Mouse (Mus musculus) liver, embryonic 13.5 days (tissue): ENCODE results near the gene Iqcg. TPM values are rescaled to one million over a fixed set of nuclear protein-coding genes. Genes with fewer than 3 reads are reported as not detected.

ENCODE experiments used
- ATAC-seq: fragments of 200-750 bp; cut with Nextera tagmentation; 2 replicates; pipeline ENCODE4 v1.8.0; 2017; ENCODE audit warnings: low read depth, mild to moderate bottlenecking, moderate number of reproducible peaks, moderate library complexity
- DNase-seq: peaks from one replicate; pipeline ENCODE4 v3.0.0; 2022
- H3K27ac ChIP-seq: fragments of 300-500 bp; sonication (generic); 2 replicates; pipeline ENCODE4 v1.5.1; 2015; ENCODE audit warnings: moderate library complexity, mild to moderate bottlenecking, inconsistent platforms
- H3K27me3 ChIP-seq: fragments of 300-500 bp; sonication (generic); 2 replicates; pipeline ENCODE4 v1.6.1; 2015; ENCODE audit warnings: mild to moderate bottlenecking, inconsistent platforms
- H3K36me3 ChIP-seq: fragments of 300-500 bp; sonication (generic); 2 replicates; pipeline ENCODE4 v1.6.1; 2015; ENCODE audit warnings: mild to moderate bottlenecking, inconsistent platforms
- H3K4me1 ChIP-seq: fragments of 300-500 bp; sonication (generic); replicated peaks from 2 replicates; pipeline ENCODE4 v1.6.1; 2015; ENCODE audit warnings: inconsistent platforms
- H3K4me2 ChIP-seq: fragments of 300-500 bp; sonication (generic); 2 replicates; pipeline ENCODE4 v1.6.1; 2015; ENCODE audit warnings: inconsistent platforms, mild to moderate bottlenecking, moderate library complexity
- H3K4me3 ChIP-seq: fragments of 300-500 bp; sonication (generic); replicated peaks from 2 replicates; pipeline ENCODE4 v1.5.1; 2015; ENCODE audit warnings: mild to moderate bottlenecking, inconsistent platforms
- H3K9ac ChIP-seq: fragments of 300-500 bp; sonication (generic); 2 replicates; pipeline ENCODE4 v1.6.1; 2015; ENCODE audit warnings: mild to moderate bottlenecking, inconsistent platforms
- H3K9me3 ChIP-seq: fragments of 300-500 bp; sonication (generic); replicated peaks from 2 replicates; pipeline ENCODE4 v1.6.1; 2016; ENCODE audit warnings: inconsistent platforms
- WGBS: fragments of 180-500 bp; shearing (Covaris S2); methylation state at CpG from one replicate; pipeline ENCODE4 v1.1.7; 2015; ENCODE audit not compliant: insufficient replicate concordance; 5-methylcytosine and 5-hydroxymethylcytosine counted together
- polyA plus RNA-seq: library from polyadenylated mRNA; unstranded; fragments of >200 nt; fragmentation: Nextera tagmentation; extraction: Ambion mirVana; gene quantifications from 2 replicates; pipeline ENCODE4 v1.2.1, GENCODE M21; 2015

The Iqcg gene
- polyA plus RNA-seq, 1 experiment from 2014 or later = 0.82 TPM

DNA sequence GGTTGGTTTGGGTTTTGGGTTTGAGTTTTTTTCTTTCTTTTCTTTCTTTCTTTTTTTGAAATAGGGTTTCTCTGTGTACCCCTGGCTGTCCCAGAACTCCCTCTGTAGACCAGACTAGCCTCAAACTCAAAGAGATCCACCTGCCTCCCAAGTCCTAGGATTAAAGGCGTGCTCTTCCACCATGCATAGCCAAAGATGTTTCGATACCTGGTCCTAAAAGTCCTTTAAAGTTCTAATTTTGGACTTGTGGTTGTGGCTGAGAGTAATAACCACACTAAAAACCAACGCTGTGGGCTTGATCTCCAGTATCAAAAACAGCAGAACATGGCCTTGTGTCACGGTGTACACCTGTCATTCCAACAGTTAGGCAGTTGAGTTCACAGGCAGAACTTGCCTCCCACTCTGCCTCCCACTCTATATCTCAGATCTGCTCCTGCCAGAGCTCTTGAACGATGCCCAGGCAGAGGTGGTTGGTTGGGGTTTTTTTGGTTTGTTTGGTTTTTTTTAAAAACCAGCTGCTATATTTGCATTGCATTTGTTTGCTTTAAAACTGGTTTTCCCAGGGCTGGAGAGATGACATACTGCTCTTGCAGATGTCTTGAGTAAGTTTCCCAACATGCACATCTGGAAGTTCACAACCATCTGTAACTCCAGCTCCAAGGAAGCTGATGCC lies 38.2 kb downstream of the Iqcg start:
- H3K9me3 ChIP-seq = no peaks in the 10 kb centered on the region
- ATAC-seq (no peak), DNase-seq (no peak)
- no peak overlapping the region for H3K4me3 ChIP-seq
- H3K27me3 ChIP-seq = no peaks in the 10 kb centered on the region
- H3K27ac ChIP-seq = no peak overlapping the region
- H3K4me2 ChIP-seq = no peak overlapping the region
- peaks cover 16% of the 10 kb centered on the region for H3K36me3 ChIP-seq
- WGBS = 67% methylated on average over 5 of the region's 5 CpGs
- H3K9ac ChIP-seq = no peak overlapping the region
- 0 out of 2 replicates have a peak, but pooled peaks cover 5% of the 10 kb centered on the region for H3K4me1 ChIP-seq

DNA sequence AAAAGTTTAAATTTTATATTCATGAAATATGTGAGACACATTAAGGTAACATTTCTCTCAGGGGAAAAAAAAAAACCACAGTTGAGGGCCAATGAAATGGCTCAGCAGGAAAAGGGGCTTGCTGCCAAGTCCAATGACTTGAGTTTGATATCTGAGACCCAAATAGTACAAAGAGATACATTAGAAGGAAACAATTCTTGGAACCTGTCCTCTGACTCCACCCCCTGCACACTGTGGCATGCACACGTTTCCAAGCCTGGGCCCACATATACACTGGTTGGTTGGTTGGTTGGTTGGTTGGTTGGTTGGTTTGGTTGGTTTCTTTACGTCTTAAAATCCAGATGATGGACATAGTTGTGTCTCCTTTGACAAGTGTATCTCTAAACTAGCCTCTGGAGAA lies 40.0 kb downstream of the Iqcg start:
- no peak overlapping the region for H3K4me3 ChIP-seq
- H3K4me2 ChIP-seq = no peak overlapping the region
- WGBS = 65% methylated on average over 2 of the region's 2 CpGs
- peaks cover 28% of the 10 kb centered on the region for H3K36me3 ChIP-seq
- H3K9me3 ChIP-seq = no peaks in the 10 kb centered on the region
- DNase-seq = no peak
- 0 out of 2 replicates have a peak, but pooled peaks cover 5% of the 10 kb centered on the region for H3K4me1 ChIP-seq
- no peak overlapping the region for H3K9ac ChIP-seq
- ATAC-seq = no peak
- H3K27me3 ChIP-seq = no peaks in the 10 kb centered on the region
- no peak overlapping the region for H3K27ac ChIP-seq

DNA sequence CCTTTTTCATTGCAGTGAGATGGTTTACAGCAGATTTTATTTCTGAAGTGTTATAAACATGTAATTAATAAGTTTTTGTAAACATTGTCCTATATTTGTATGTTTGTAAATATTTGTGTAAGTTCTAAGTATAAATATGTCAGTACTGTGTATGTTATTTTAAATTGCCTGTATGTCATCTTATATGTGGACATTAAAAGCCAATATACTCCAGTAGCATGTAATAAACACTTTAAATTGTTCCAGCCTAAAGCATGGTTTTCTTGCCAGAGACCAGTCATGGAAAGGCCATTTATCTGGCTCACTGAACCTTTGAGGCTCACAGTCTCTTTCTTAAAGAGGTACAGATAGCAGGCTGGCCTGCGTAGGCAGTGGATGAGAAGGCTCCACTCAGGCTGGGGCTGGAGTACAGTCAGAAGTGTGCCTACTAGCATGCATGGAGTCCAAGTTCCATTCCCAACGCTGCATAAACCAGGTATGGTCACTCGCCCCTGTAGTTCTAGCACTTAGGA lies 40.6 kb downstream of the Iqcg start:
- peaks cover 32% of the 10 kb centered on the region for H3K36me3 ChIP-seq
- ATAC-seq = no peak

DNA sequence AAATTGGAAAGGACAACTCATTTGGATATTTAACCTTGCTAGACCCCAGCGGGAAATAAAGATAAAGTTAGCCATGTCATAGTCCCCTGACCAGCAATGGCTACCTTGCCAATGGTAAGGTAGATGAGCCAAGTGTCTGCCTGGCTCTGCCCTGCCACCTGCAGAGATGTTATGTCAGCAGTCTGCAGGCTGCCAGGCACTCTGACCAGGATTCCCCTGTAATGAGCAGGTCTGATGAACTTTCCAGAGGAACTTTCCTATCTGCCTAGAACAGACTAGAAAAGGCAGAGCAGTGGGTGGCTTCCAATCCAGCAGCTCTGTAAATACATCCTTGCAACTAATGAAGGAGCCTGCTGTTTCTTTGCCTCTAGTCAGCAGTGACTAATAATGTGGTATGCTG lies 41.1 kb downstream of the Iqcg start:
- H3K9me3 ChIP-seq = no peaks in the 10 kb centered on the region
- ATAC-seq (no peak), DNase-seq (no peak)
- H3K4me1 ChIP-seq = 0 out of 2 replicates have a peak, but pooled peaks cover 5% of the 10 kb centered on the region
- no peak overlapping the region for H3K27ac ChIP-seq
- no peak overlapping the region for H3K9ac ChIP-seq
- H3K27me3 ChIP-seq = no peaks in the 10 kb centered on the region
- H3K36me3 ChIP-seq = peaks cover 36% of the 10 kb centered on the region
- 68% methylated on average over 1 of the region's 1 CpGs for WGBS
- H3K4me2 ChIP-seq = no peak overlapping the region
- no peak overlapping the region for H3K4me3 ChIP-seq

More for the DNA sequence above, 40.6 kb downstream of the Iqcg start:
- WGBS = 83% methylated on average over 3 of the region's 3 CpGs
- Histone ChIP-seq H3K9me3 (no peaks in the 10 kb centered on the region), H3K9ac (no peak overlapping the region), H3K27me3 (no peaks in the 10 kb centered on the region), H3K4me3 (no peak overlapping the region), H3K4me2 (no peak overlapping the region), H3K4me1 (0 out of 2 replicates have a peak, but pooled peaks cover 5% of the 10 kb centered on the region), H3K27ac (no peak overlapping the region)
- no peak for DNase-seq

DNA sequence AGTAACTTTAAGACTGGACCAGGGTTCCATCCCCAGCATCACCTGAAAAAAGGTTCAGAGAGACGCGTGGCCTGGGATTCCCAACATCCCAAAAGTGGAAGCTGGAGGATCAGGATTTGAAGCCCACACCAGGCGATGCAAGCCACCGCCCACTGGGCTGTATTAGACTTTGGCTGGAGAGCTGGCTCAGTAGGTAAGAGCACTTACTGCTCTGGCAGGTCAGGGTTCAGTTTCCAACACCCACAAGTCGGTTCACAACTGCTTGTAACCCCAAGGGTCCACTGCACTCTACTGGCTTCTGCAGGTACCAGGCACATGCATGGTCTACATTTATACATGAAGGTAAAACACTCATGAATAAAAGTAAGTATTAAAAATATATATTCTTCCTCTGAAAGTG lies 42.2 kb downstream of the Iqcg start:
- H3K9me3 ChIP-seq = no peaks in the 10 kb centered on the region
- no peak overlapping the region for H3K4me3 ChIP-seq
- H3K36me3 ChIP-seq = peaks cover 47% of the 10 kb centered on the region
- 82% methylated on average over 5 of the region's 5 CpGs for WGBS
- no peak overlapping the region for H3K27ac ChIP-seq
- DNase-seq (no peak), ATAC-seq (no peak)
- no peak overlapping the region for H3K9ac ChIP-seq
- H3K27me3 ChIP-seq = no peaks in the 10 kb centered on the region
- H3K4me1 ChIP-seq = 0 out of 2 replicates have a peak, but pooled peaks cover 3% of the 10 kb centered on the region
- no peak overlapping the region for H3K4me2 ChIP-seq

DNA sequence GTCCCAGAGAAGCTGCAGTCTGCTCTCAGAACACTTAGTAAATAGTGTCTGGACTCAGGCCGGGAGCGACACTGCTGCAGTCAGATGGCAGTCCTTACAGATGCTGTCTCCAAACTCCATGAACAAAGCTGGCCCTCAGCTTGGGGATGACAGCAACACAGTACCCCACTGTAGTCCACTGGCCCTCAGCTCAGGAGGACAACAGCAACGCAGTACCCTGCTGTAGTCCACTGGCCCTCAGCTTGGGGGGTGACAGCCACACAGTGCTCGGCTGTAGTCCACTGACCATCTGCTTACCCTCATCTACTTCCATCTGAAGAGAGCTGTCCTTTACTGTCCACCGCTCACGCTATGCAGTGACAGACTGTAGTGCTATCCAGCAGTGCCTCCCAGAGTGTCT lies 45.9 kb downstream of the Iqcg start:
- Histone ChIP-seq H3K27me3 (no peaks in the 10 kb centered on the region), H3K36me3 (peaks cover 76% of the 10 kb centered on the region)
- 88% methylated on average over 6 of the region's 6 CpGs for WGBS

DNA sequence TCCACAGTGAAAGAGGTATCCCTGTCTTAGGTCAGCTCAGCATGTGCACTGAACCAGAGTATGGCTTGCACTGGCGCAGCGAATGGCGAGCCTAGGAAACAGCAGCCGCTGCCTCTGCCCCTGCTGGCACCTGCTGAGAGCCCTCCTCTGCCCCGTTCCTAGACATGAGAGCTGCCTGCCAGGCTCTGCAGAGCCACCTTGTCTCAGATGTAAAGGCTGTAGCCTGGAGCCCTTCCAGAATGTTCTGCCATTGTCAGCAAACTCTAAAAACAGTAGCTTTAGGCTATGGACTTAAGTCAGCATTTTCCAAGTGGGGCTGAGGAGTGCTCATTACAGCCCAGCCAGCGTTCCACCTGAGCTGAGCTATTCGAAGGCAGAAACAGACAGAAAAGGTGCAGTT lies 48.6 kb downstream of the Iqcg start:
- WGBS = 87% methylated on average over 7 of the region's 7 CpGs
- Histone ChIP-seq H3K27ac (no peak overlapping the region), H3K9ac (no peak overlapping the region), H3K9me3 (no peaks in the 10 kb centered on the region), H3K4me2 (no peak overlapping the region), H3K4me3 (no peak overlapping the region), H3K36me3 (peaks cover 56% of the 10 kb centered on the region), H3K27me3 (no peaks in the 10 kb centered on the region), H3K4me1 (no peaks in the 10 kb centered on the region)
- DNase-seq = no peak
- no peak for ATAC-seq

More for the DNA sequence above, 45.9 kb downstream of the Iqcg start:
- Histone ChIP-seq H3K4me3 (no peak overlapping the region), H3K9me3 (no peaks in the 10 kb centered on the region), H3K4me1 (no peaks in the 10 kb centered on the region), H3K27ac (no peak overlapping the region), H3K9ac (no peak overlapping the region), H3K4me2 (no peak overlapping the region)
- DNase-seq = no peak
- no peak for ATAC-seq

DNA sequence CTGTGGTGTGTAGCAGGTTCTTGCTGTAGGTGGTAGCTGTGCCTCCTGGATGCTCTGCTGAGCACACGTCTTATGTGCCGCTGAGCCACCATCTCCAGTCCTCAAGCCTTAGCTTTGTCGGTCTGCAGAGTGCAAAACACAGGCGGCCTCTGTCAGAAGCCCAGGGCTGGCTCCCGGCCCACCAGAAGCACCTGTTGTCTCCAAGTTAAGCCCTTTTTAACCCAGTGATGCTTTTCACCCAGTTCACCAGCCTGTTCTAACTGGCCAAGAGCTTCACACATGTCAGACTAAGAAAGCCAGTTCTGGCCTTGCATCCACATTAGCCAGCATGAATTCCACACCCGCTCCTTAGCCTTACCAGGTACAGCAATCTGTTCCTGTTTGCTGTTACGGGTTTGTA lies 49.1 kb downstream of the Iqcg start:
- 86% methylated on average over 7 of the region's 7 CpGs for WGBS
- ATAC-seq = no peak
- H3K9me3 ChIP-seq = no peaks in the 10 kb centered on the region
- no peaks in the 10 kb centered on the region for H3K4me1 ChIP-seq
- H3K27me3 ChIP-seq = no peaks in the 10 kb centered on the region
- peaks cover 50% of the 10 kb centered on the region for H3K36me3 ChIP-seq
- no peak overlapping the region for H3K4me2 ChIP-seq
- no peak for DNase-seq
- no peak overlapping the region for H3K27ac ChIP-seq
- no peak overlapping the region for H3K9ac ChIP-seq
- no peak overlapping the region for H3K4me3 ChIP-seq

DNA sequence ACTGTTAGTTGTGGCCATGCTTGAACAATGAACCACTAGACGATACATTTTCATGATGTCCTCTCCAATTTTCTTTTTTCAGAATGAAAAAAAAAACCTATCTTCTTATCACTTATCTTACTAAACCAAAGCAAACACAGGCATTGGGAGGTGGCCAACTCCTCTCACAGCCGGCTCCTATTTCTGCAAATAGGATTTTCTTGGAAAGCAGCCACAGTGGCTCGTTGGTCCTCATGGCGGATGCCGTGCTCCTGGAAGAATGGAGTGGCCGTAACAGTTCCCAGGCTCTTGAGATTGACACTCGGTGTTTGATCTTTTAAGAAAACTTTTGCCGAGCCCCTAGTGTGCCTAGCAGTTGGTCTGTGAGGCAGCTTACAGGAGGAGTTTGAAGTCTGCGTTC lies 50.8 kb downstream of the Iqcg start:
- Histone ChIP-seq H3K9me3 (no peaks in the 10 kb centered on the region), H3K4me1 (no peaks in the 10 kb centered on the region), H3K9ac (no peak overlapping the region), H3K36me3 (peaks cover 58% of the 10 kb centered on the region), H3K27ac (no peak overlapping the region), H3K4me2 (no peak overlapping the region), H3K27me3 (no peaks in the 10 kb centered on the region), H3K4me3 (no peak overlapping the region)
- WGBS = 72% methylated on average over 9 of the region's 9 CpGs
- ATAC-seq = no peak
- no peak for DNase-seq

DNA sequence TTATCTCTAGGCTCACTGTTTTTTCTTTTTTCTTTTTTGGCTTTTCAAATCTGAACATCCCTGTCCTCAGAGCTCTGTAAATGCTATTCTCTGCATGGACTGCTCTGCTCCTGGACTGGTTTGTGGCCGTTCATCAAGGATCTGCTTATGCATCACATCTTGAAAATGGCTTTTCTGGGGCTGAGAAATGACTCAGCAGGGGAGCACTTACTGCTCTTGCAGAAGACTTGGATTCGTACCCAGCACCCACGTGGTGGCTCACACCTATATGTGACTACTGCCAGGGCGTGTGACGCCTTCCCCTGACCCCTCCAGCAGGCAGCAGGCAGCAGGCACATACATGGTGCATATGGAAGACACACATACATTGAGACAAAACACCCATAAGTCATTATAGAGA lies 63.9 kb downstream of the Iqcg start:
- no peak overlapping the region for H3K4me3 ChIP-seq
- no peak overlapping the region for H3K4me2 ChIP-seq
- H3K27ac ChIP-seq = no peak overlapping the region
- DNase-seq (no peak), ATAC-seq (no peak)
- H3K9ac ChIP-seq = no peak overlapping the region
- H3K27me3 ChIP-seq = no peaks in the 10 kb centered on the region
- H3K36me3 ChIP-seq = peaks cover 38% of the 10 kb centered on the region
- H3K9me3 ChIP-seq = no peaks in the 10 kb centered on the region
- 72% methylated on average over 5 of the region's 5 CpGs for WGBS
- no peaks in the 10 kb centered on the region for H3K4me1 ChIP-seq

DNA sequence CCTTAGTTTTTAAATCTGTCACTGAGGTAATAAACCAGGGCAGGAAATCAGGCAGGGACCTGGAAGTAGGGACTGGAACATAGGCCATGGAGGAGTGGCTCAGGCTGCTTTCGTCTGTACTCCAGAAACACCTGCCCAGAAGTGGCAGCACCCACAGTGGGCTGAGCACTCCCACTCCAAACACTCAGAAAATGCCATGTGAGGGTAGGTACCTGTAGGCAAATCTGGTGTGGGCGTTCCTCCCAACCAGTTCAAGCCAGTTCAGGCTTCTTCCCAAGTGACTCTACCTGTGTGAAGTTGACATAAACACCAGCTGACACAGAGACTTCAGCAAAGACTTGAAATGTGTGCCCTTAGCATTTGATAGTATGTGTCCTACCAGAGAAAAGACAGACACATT lies 71.4 kb downstream of the Iqcg start:
- no peak for ATAC-seq
- no peak overlapping the region for H3K27ac ChIP-seq
- no peaks in the 10 kb centered on the region for H3K9me3 ChIP-seq
- no peak overlapping the region for H3K4me3 ChIP-seq
- 88% methylated on average over 2 of the region's 2 CpGs for WGBS
- H3K36me3 ChIP-seq = peaks cover 46% of the 10 kb centered on the region
- no peaks in the 10 kb centered on the region for H3K27me3 ChIP-seq
- DNase-seq = no peak
- no peak overlapping the region for H3K4me2 ChIP-seq
- no peak overlapping the region for H3K9ac ChIP-seq
- no peaks in the 10 kb centered on the region; the same call in 1 of the 2 replicates for H3K4me1 ChIP-seq

DNA sequence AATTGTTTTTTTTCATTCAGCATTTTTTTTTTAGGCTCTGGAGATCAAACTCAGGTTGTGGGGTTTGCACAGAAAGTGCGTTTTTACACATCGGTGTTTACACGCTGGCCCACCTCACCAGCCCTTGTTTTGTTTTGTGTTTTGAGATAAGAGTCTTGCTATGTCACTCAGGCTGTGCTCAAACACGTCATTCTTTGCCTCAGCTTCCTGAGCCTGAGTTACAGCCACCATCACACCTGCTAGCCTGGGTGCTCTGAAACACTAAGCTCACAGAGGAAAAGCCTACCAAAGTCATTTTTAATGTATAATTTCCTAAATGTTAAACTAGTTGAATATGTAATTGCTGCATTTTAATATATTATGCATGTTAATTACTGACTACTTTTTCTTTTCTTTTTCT lies 74.6 kb downstream of the Iqcg start:
- DNase-seq (peak; percentile 8), ATAC-seq (no peak)
- WGBS = 55% methylated on average over 4 of the region's 4 CpGs
- Histone ChIP-seq H3K27ac (no peak overlapping the region), H3K4me2 (no peak overlapping the region), H3K4me3 (no peak overlapping the region), H3K36me3 (peaks cover 52% of the 10 kb centered on the region), H3K4me1 (no peaks in the 10 kb centered on the region; the same call in 1 of the 2 replicates), H3K9ac (no peak overlapping the region), H3K9me3 (no peaks in the 10 kb centered on the region), H3K27me3 (no peaks in the 10 kb centered on the region)
